In genomic region chr16:23271746-23272520, GRCm38 (mm10) we compare ENCODE assay signal across 11 mouse cellular contexts. TPM values are rescaled to one million over a fixed set of nuclear protein-coding genes. Genes with fewer than 3 reads are reported as not detected.
DNase-seq lines count a peak whose midpoint lies in the region; ATAC-seq lines count a peak whose summit lies in the region.
"Had no signal": no experiment of that assay in that cellular context is flagged by ENCODE, and none has a peak within 500 bp of the region (broad histone marks: within the 10 kb centered on the region; RNA-seq: fewer than 3 reads in every experiment).

No protein-coding gene starts in this region.

- no peak overlapping the region for H3K27ac ChIP-seq in liver, embryonic 16.5 days (ENCODE audit: low read length)
- H3K27ac ChIP-seq in liver, embryonic 12.5 days = no peak overlapping the region

- H3K4me2 ChIP-seq in liver, embryonic 16.5 days (ENCODE audit: low read depth, low read length) = no peak overlapping the region
- no peak overlapping the region for H3K4me2 ChIP-seq in liver, embryonic 12.5 days

- no peak overlapping the region for H3K4me3 ChIP-seq in liver, embryonic 16.5 days (ENCODE audit: low read depth, low read length)
- H3K4me3 ChIP-seq in liver, embryonic 12.5 days = no peak overlapping the region

- DNase-seq in heart, adult 11 months = peak; percentile 97
- no peak for DNase-seq in heart, postnatal 10 days
- DNase-seq in NIH3T3 (ENCODE audit: low read depth) = peak; percentile 72
- DNase-seq in lung, postnatal 36 days = peak; percentile 65
- DNase-seq in embryo, embryonic 10 days (ENCODE audit: low spot score) = no peak
- no peak for DNase-seq in right cerebral cortex, adult 18-20 months
- DNase-seq: cerebellum, adult 11-12 months; gastrocnemius, postnatal 25 days had no signal

- no peak overlapping the region for H3K9ac ChIP-seq in liver, embryonic 16.5 days (ENCODE audit: low read depth, low read length)
- no peak overlapping the region for H3K9ac ChIP-seq in liver, embryonic 12.5 days

- intact Hi-C loops in heart, postnatal 10 days (cut with DNase I) = loop anchor here (2.0 kb wide), 1 partner anchor 45 kb away; no protein-coding TSS in a partner anchor

- no peaks in the 10 kb centered on the region for H3K36me3 ChIP-seq in liver, embryonic 16.5 days (ENCODE audit: control insufficient read depth, insufficient read depth)
- H3K36me3 ChIP-seq in liver, embryonic 12.5 days = no peaks in the 10 kb centered on the region

- no peaks in the 10 kb centered on the region for H3K9me3 ChIP-seq in liver, embryonic 16.5 days (replicated peaks; ENCODE audit: control insufficient read depth, low read length)
- H3K9me3 ChIP-seq in liver, embryonic 12.5 days (replicated peaks) = no peaks in the 10 kb centered on the region

- ATAC-seq in liver, embryonic 16.5 days (ENCODE audit: low read depth) = 0 out of 2 replicates have a peak, but pooled peaks have one; percentile 20
- ATAC-seq in liver, embryonic 12.5 days = no peak

- 30% methylated on average over 14 of the region's 14 CpGs for WGBS in liver, embryonic 16.5 days (ENCODE audit: insufficient replicate concordance)
- 40% methylated on average over 14 of the region's 14 CpGs for WGBS in liver, embryonic 12.5 days (ENCODE audit: insufficient replicate concordance)

- peaks cover 17% of the 10 kb centered on the region for H3K4me1 ChIP-seq in liver, embryonic 16.5 days (ENCODE audit: control insufficient read depth, low read depth, low read length)
- H3K4me1 ChIP-seq in liver, embryonic 12.5 days = peaks cover 46% of the 10 kb centered on the region

- H3K27me3 ChIP-seq in liver, embryonic 16.5 days (ENCODE audit: control insufficient read depth, insufficient read depth, low read depth, low read length) = no peaks in the 10 kb centered on the region
- peaks cover 10% of the 10 kb centered on the region; the same call in 1 of the 2 replicates for H3K27me3 ChIP-seq in liver, embryonic 12.5 days (replicated peaks)

RNA-seq across cellular contexts. Expression of gene St6gal1, which starts 47.4 kb away (rescaled TPM):
- total RNA-seq in heart, postnatal 10 days (2021) = 10 to 100 TPM; 14.4 to 17.9 TPM
- polyA plus RNA-seq in liver, embryonic 16.5 days (2015; fragmentation: Nextera tagmentation; extraction: Ambion mirVana) = 16.7 and 21.1 TPM in 2 replicates
- polyA plus RNA-seq in liver, embryonic 12.5 days (2016; fragmentation: Nextera tagmentation; extraction: Ambion mirVana) = 7.5 and 7.9 TPM in 2 replicates
- total RNA-seq: MEL had no signal

Comparison
In these comparisons a context has a peak if more than half of its experiments do, and no peak if none do; other contexts are left out.
1. DNase-seq: peak in heart, adult 11 months (single experiment), NIH3T3 (single experiment) and lung, postnatal 36 days (single experiment); none in heart, postnatal 10 days (0 of 2), embryo, embryonic 10 days (single experiment) and right cerebral cortex, adult 18-20 months (single experiment).